Mouse (Mus musculus): ENCODE measurements around the gene Gpc6. TPM values are rescaled to one million over a fixed set of nuclear protein-coding genes. Genes with fewer than 3 reads are reported as not detected.
A peak's percentile ranks its signal among the peaks of the same experiment; 100 is the strongest.

Gene Gpc6
- polyA plus RNA-seq, 1 experiment from 2014 or later = 28.6 TPM

DNA sequence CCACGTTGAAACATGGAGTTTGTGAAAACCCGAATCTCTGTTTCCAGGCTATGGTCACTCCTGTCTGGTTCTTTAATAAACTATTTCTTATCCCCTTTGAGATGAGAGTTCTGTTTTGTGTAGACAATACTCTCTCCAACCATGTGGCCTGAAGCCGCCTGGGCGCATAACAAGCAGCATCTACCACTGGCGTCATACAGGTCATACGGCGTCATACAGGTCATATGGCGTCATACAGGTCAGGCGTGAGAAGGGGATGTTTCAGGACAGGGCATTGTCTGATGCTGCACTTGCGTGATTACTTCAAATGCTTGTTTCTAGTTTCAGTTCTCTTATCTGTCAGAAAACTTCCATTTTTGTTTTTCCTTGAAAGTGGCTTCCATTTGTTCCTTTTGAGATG is 1079.3 kb downstream of the Gpc6 start:
- H3K4me1 ChIP-seq = peaks cover 22% of the 10 kb centered on the region
- no peak overlapping the region for H3K4me2 ChIP-seq
- WGBS = 86% methylated on average over 10 of the region's 10 CpGs
- no peaks in the 10 kb centered on the region for H3K36me3 ChIP-seq
- no peak for ATAC-seq (ENCODE audit: borderline replicate concordance, extremely low read depth, low FRiP score, low TSS enrichment)
- H3K27me3 ChIP-seq = peaks cover 5% of the 10 kb centered on the region; the same call in 1 of the 2 replicates
- H3K9ac ChIP-seq = no peak overlapping the region
- H3K4me3 ChIP-seq = no peak overlapping the region
- H3K9me3 ChIP-seq = no peaks in the 10 kb centered on the region
- H3K27ac ChIP-seq = no peak overlapping the region

DNA sequence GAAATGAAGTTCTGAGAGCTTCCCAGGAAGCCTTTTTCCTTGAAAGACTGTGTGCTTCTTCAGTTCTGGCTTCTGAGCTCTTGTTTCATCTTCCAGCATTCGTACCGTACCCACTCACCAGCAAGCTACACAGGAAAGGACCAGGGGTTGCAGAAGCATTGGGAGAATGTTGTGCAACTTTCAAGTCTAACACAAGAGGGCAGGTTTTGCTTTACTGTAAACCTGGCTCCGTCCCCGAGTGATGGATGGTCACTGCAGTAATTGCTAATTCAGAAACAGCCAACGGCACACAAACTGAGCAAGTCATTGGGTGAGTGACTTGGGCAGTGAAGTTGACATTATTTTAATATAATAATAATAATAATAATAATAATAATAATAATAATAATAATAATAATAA is 1080.6 kb downstream of the Gpc6 start:
- 13% methylated on average over 5 of the region's 5 CpGs for WGBS
- no peak overlapping the region for H3K4me2 ChIP-seq
- H3K4me3 ChIP-seq = no peak overlapping the region
- H3K27ac ChIP-seq = no peak overlapping the region
- peaks cover 17% of the 10 kb centered on the region for H3K4me1 ChIP-seq
- H3K27me3 ChIP-seq = no peaks in the 10 kb centered on the region
- peak; percentile 25; the same call in 1 of the 2 replicates for ATAC-seq (ENCODE audit: borderline replicate concordance, extremely low read depth, low FRiP score, low TSS enrichment)
- H3K36me3 ChIP-seq = no peaks in the 10 kb centered on the region
- H3K9ac ChIP-seq = no peak overlapping the region
- no peaks in the 10 kb centered on the region for H3K9me3 ChIP-seq

DNA sequence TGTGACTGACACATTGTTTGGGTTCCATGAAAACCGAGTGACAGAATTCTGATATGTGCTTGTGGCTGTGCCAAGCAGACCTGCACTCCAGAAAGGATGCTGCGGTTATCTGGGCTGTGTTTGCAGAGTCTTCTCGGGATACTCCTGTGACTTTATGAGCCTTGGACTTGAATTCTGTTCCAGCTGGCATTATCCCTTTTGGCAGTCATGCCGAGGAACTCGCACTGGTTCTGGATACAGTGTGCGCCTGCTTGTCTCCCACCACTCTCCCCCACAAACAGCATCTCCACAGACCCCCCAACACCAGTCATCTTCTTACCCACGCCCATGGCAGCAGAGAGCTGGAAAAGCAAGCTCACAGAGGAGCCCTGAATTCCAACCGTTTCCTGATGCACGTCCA is 1084.4 kb downstream of the Gpc6 start:
- Histone ChIP-seq H3K4me1 (no peaks in the 10 kb centered on the region), H3K27me3 (no peaks in the 10 kb centered on the region), H3K9me3 (no peaks in the 10 kb centered on the region), H3K36me3 (no peaks in the 10 kb centered on the region), H3K4me2 (no peak overlapping the region), H3K9ac (no peak overlapping the region), H3K27ac (no peak overlapping the region), H3K4me3 (no peak overlapping the region)
- WGBS = 56% methylated on average over 9 of the region's 9 CpGs
- no peak for ATAC-seq (ENCODE audit: borderline replicate concordance, extremely low read depth, low FRiP score, low TSS enrichment)

DNA sequence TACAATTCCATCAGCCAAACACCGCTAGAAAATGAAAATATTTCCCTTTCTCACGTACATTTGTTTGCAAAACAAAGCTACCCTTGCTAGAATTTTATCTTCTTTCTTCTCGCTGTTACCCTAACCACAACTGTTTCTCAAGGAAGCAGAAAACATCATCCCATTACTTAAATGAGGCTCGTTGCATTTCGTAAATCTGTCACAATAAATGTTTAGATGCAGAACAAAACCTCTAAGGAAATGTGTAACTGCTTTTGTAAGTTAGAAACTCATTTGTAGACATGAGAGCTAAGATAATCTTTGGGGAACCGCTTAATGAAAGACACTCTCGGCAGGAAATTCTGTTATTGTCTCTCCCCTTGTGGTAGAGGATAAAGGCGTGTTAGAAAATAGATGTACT is 1088.1 kb downstream of the Gpc6 start:
- no peak for ATAC-seq (ENCODE audit: borderline replicate concordance, extremely low read depth, low FRiP score, low TSS enrichment)
- Histone ChIP-seq H3K36me3 (no peaks in the 10 kb centered on the region), H3K4me2 (no peak overlapping the region), H3K27me3 (no peaks in the 10 kb centered on the region), H3K4me3 (no peak overlapping the region), H3K9ac (no peak overlapping the region), H3K27ac (no peak overlapping the region), H3K4me1 (no peaks in the 10 kb centered on the region), H3K9me3 (no peaks in the 10 kb centered on the region)
- 69% methylated on average over 8 of the region's 8 CpGs for WGBS

DNA sequence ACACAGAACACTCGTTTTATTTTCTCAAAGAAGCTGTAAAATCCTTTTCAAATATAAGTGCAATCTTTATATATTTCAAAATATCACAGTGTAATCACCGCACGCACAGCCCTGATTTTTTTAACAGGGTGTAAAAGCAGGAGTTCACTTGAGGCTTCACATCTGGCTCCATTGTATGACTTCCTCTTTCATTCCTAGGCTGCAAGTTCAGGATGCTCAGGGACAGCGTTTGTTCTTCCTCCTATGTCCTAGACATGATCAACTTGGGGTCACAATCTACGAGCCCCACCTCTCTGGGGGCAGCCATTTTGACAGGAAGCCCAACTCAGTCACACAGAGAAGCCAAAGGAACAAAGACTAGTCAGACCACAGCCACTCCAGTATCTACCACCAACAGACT is 1094.2 kb downstream of the Gpc6 start:
- Histone ChIP-seq H3K9ac (no peak overlapping the region), H3K27ac (no peak overlapping the region), H3K4me2 (no peak overlapping the region), H3K4me3 (no peak overlapping the region), H3K4me1 (no peaks in the 10 kb centered on the region), H3K36me3 (no peaks in the 10 kb centered on the region), H3K27me3 (no peaks in the 10 kb centered on the region), H3K9me3 (no peaks in the 10 kb centered on the region)
- ATAC-seq (ENCODE audit: borderline replicate concordance, extremely low read depth, low FRiP score, low TSS enrichment) = no peak
- WGBS = 63% methylated on average over 5 of the region's 5 CpGs

DNA sequence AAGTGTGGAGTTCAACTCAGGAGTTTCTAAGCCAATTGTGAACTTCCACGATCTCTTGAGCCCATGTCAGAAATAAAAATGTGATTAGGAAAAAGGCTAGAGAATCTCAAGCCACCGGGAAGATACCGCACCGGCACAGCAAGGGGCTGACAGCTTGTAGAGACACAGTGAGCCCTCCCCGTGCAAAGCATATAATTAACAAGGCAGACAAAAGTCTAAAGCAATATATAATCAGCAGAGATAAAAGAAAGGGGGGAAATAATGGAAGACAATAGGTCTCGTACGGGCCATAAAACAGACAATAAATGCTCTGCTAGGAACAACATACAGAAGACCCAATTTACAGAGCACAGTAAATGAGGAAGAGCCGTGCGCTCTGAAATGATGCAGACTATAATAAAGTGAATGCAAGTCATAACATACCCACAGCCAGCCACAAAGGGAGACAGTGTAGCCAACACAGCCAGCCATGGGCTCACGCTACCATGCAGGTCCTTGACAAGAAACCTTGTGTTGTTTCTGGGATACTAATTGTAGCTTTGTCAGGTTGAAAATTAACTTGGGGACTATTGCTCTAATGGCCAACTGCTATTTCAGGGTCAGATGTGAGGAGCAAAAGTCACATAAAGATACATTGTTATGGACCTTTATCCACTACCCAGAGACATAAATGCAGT is 1096.9 kb downstream of the Gpc6 start:
- H3K27me3 ChIP-seq = no peaks in the 10 kb centered on the region
- no peak overlapping the region for H3K4me3 ChIP-seq
- no peaks in the 10 kb centered on the region for H3K4me1 ChIP-seq
- no peak overlapping the region for H3K9ac ChIP-seq
- no peak overlapping the region for H3K4me2 ChIP-seq
- 83% methylated on average over 10 of the region's 10 CpGs for WGBS
- no peak for ATAC-seq (ENCODE audit: borderline replicate concordance, extremely low read depth, low FRiP score, low TSS enrichment)
- no peak overlapping the region for H3K27ac ChIP-seq
- no peaks in the 10 kb centered on the region for H3K36me3 ChIP-seq
- H3K9me3 ChIP-seq = no peaks in the 10 kb centered on the region

Small RNA genes lying within 50 kb of the gene (microRNA-seq; reads per million reads assigned to microRNA genes)
- not detected for gene Mir6239

Measured in lung, embryonic 15.5 days (tissue).